Mouse (Mus musculus) CH12.LX (cell line): ENCODE data around the gene Prss8. TPM values are rescaled to one million over a fixed set of nuclear protein-coding genes. Genes with fewer than 3 reads are reported as not detected.

Experiments
- polyA plus RNA-seq: library from polyadenylated mRNA; unstranded; fragments of >175 nt; gene quantifications from 2 replicates; pipeline ENCODE4 v1.2.1, GENCODE M21; 2012; ENCODE audit warnings: low read depth; ENCODE audit not compliant: insufficient read length
- total RNA-seq, 2 experiments: library from RNA; depleted of rRNA; stranded (reverse); fragments of 300-350 nt in 1 of 2; fragments of >200 nt in 1 of 2; gene quantifications; 2 replicates each; pipeline ENCODE4 v1.2.3; 2012 to 2014

The Prss8 gene
- total and polyA plus RNA-seq, 3 experiments, result 0.08 TPM; not detected in 2

Other genes starting within 250 kb of the Prss8 start
Only the 20 nearest of the 25 such genes appear.
- 25.1 and 28.2 TPM in 2 replicates for gene Fbxl19, start 185.6 kb downstream of the Prss8 start, total RNA-seq (2012; rRNA removed)
- 22.4 and 22.6 TPM in 2 replicates for gene Fbxl19, start 185.6 kb downstream of the Prss8 start, total RNA-seq (2014; rRNA removed)
- gene Fbxl19, start 185.6 kb downstream of the Prss8 start, polyA plus RNA-seq, result 29.3 and 31.7 TPM in 2 replicates
- gene Orai3, start 160.3 kb downstream of the Prss8 start, total RNA-seq (2012; rRNA removed), result 15.7 and 16.9 TPM in 2 replicates
- 9.3 and 11.6 TPM in 2 replicates for gene Orai3, start 160.3 kb downstream of the Prss8 start, total RNA-seq (2014; rRNA removed)
- 7.5 and 10.3 TPM in 2 replicates for gene Orai3, start 160.3 kb downstream of the Prss8 start, polyA plus RNA-seq
- 9.0 and 9.8 TPM in 2 replicates for gene Setd1a, start 153.4 kb downstream of the Prss8 start, total RNA-seq (2012; rRNA removed)
- gene Setd1a, start 153.4 kb downstream of the Prss8 start, total RNA-seq (2014; rRNA removed), result 3.2 and 4.5 TPM in 2 replicates
- gene Setd1a, start 153.4 kb downstream of the Prss8 start, polyA plus RNA-seq, result 50.8 and 51.0 TPM in 2 replicates
- 0.98 and 2.2 TPM in 2 replicates for gene Gm49388, start 144.5 kb downstream of the Prss8 start, total RNA-seq (2012; rRNA removed)
- gene Gm49388, start 144.5 kb downstream of the Prss8 start, total RNA-seq (2014; rRNA removed), result not detected in 2 replicates
- gene Gm49388, start 144.5 kb downstream of the Prss8 start, polyA plus RNA-seq, result 4.3 and 4.7 TPM in 2 replicates
- gene Hsd3b7, start 129.5 kb downstream of the Prss8 start, total RNA-seq (2012; rRNA removed), result 2.9 and 4.2 TPM in 2 replicates
- 5.9 and 6.8 TPM in 2 replicates for gene Hsd3b7, start 129.5 kb downstream of the Prss8 start, total RNA-seq (2014; rRNA removed)
- gene Hsd3b7, start 129.5 kb downstream of the Prss8 start, polyA plus RNA-seq, result 0.99 and 2.1 TPM in 2 replicates
- 23.0 and 25.4 TPM in 2 replicates for gene Stx4a, start 105.8 kb downstream of the Prss8 start, total RNA-seq (2012; rRNA removed)
- gene Stx4a, start 105.8 kb downstream of the Prss8 start, total RNA-seq (2014; rRNA removed), result 15.9 and 16.5 TPM in 2 replicates
- gene Stx4a, start 105.8 kb downstream of the Prss8 start, polyA plus RNA-seq, result 50.5 and 59.0 TPM in 2 replicates
- gene Stx1b, start 105.6 kb downstream of the Prss8 start, total RNA-seq (2012; rRNA removed), result 0.08 TPM in 1 of 2 replicates, not detected in the other
- not detected in 2 replicates for gene Stx1b, start 105.6 kb downstream of the Prss8 start, total RNA-seq (2014; rRNA removed)
- gene Stx1b, start 105.6 kb downstream of the Prss8 start, polyA plus RNA-seq, result 0.25 and 0.31 TPM in 2 replicates
- gene Zfp646, start 53.9 kb downstream of the Prss8 start, total RNA-seq (2012; rRNA removed), result 23.8 and 25.3 TPM in 2 replicates
- gene Zfp646, start 53.9 kb downstream of the Prss8 start, total RNA-seq (2014; rRNA removed), result 9.3 and 10.6 TPM in 2 replicates
- gene Zfp646, start 53.9 kb downstream of the Prss8 start, polyA plus RNA-seq, result 16.6 and 18.8 TPM in 2 replicates
- gene Zfp668, start 53.3 kb downstream of the Prss8 start, total RNA-seq (2012; rRNA removed), result 5.6 and 5.9 TPM in 2 replicates
- 2.4 and 2.6 TPM in 2 replicates for gene Zfp668, start 53.3 kb downstream of the Prss8 start, total RNA-seq (2014; rRNA removed)
- gene Zfp668, start 53.3 kb downstream of the Prss8 start, polyA plus RNA-seq, result 7.0 and 8.6 TPM in 2 replicates
- 0.04 TPM in 1 of 2 replicates, not detected in the other for gene Prss53, start 39.1 kb downstream of the Prss8 start, total RNA-seq (2012; rRNA removed)
- gene Prss53, start 39.1 kb downstream of the Prss8 start, total RNA-seq (2014; rRNA removed), result not detected in 2 replicates
- gene Prss53, start 39.1 kb downstream of the Prss8 start, polyA plus RNA-seq, result 0.30 and 0.35 TPM in 2 replicates
- not detected in 2 replicates for gene Gm21974, start 34.6 kb downstream of the Prss8 start, total RNA-seq (2012; rRNA removed)
- not detected in 2 replicates for gene Gm21974, start 34.6 kb downstream of the Prss8 start, total RNA-seq (2014; rRNA removed)
- not detected in 2 replicates for gene Gm21974, start 34.6 kb downstream of the Prss8 start, polyA plus RNA-seq
- 0.25 TPM in 1 of 2 replicates, not detected in the other for gene Vkorc1, start 34.5 kb downstream of the Prss8 start, total RNA-seq (2012; rRNA removed)
- not detected in 2 replicates for gene Vkorc1, start 34.5 kb downstream of the Prss8 start, total RNA-seq (2014; rRNA removed)
- gene Vkorc1, start 34.5 kb downstream of the Prss8 start, polyA plus RNA-seq, result 0.56 TPM in 1 of 2 replicates, not detected in the other
- gene Bckdk, start 26.0 kb downstream of the Prss8 start, total RNA-seq (2012; rRNA removed), result 37.1 and 38.4 TPM in 2 replicates
- gene Bckdk, start 26.0 kb downstream of the Prss8 start, total RNA-seq (2014; rRNA removed), result 54.9 and 61.8 TPM in 2 replicates
- gene Bckdk, start 26.0 kb downstream of the Prss8 start, polyA plus RNA-seq, result 60.0 and 62.7 TPM in 2 replicates
- 24.3 and 30.3 TPM in 2 replicates for gene Kat8, start 17.6 kb downstream of the Prss8 start, total RNA-seq (2012; rRNA removed)
- 22.9 and 24.0 TPM in 2 replicates for gene Kat8, start 17.6 kb downstream of the Prss8 start, total RNA-seq (2014; rRNA removed)
- gene Kat8, start 17.6 kb downstream of the Prss8 start, polyA plus RNA-seq, result 17.5 and 18.0 TPM in 2 replicates
- gene Prss36, start 16.6 kb upstream of the Prss8 start, total RNA-seq (2012; rRNA removed), result 5.2 and 7.7 TPM in 2 replicates
- 6.6 and 8.3 TPM in 2 replicates for gene Prss36, start 16.6 kb upstream of the Prss8 start, total RNA-seq (2014; rRNA removed)
- 6.1 and 7.8 TPM in 2 replicates for gene Prss36, start 16.6 kb upstream of the Prss8 start, polyA plus RNA-seq
- gene Fus, start 37.4 kb upstream of the Prss8 start, total RNA-seq (2012; rRNA removed), result 57.7 and 61.8 TPM in 2 replicates
- 28.0 and 39.2 TPM in 2 replicates for gene Fus, start 37.4 kb upstream of the Prss8 start, total RNA-seq (2014; rRNA removed)
- gene Fus, start 37.4 kb upstream of the Prss8 start, polyA plus RNA-seq, result 832 and 848 TPM in 2 replicates
- gene Pycard, start 63.8 kb upstream of the Prss8 start, total RNA-seq (2012; rRNA removed), result 51.1 and 52.5 TPM in 2 replicates
- gene Pycard, start 63.8 kb upstream of the Prss8 start, total RNA-seq (2014; rRNA removed), result 5.1 and 5.3 TPM in 2 replicates
- 8.1 and 10.3 TPM in 2 replicates for gene Pycard, start 63.8 kb upstream of the Prss8 start, polyA plus RNA-seq
- 0.13 TPM in 1 of 2 replicates, not detected in the other for gene Trim72, start 73.8 kb upstream of the Prss8 start, total RNA-seq (2012; rRNA removed)
- gene Trim72, start 73.8 kb upstream of the Prss8 start, total RNA-seq (2014; rRNA removed), result not detected in 2 replicates
- not detected in 2 replicates for gene Trim72, start 73.8 kb upstream of the Prss8 start, polyA plus RNA-seq
- 0.13 TPM in 2 replicates for gene Itgam, start 132.5 kb upstream of the Prss8 start, total RNA-seq (2012; rRNA removed)
- gene Itgam, start 132.5 kb upstream of the Prss8 start, total RNA-seq (2014; rRNA removed), result 0.48 and 0.50 TPM in 2 replicates
- gene Itgam, start 132.5 kb upstream of the Prss8 start, polyA plus RNA-seq, result 1.1 TPM in 2 replicates
- not detected in 2 replicates for gene Gm49368, start 132.6 kb upstream of the Prss8 start, total RNA-seq (2012; rRNA removed)
- gene Gm49368, start 132.6 kb upstream of the Prss8 start, total RNA-seq (2014; rRNA removed), result not detected in 2 replicates
- not detected in 2 replicates for gene Gm49368, start 132.6 kb upstream of the Prss8 start, polyA plus RNA-seq